Mouse (Mus musculus) ES-E14 (cell line): ENCODE results near the gene Slc2a12.

Experiments used
- CHD2 ChIP-seq: IDR thresholded peaks from 2 replicates; pipeline ENCODE4 v1.6.1; 2014; ENCODE audit warnings: mild to moderate bottlenecking, low read depth, low read length, inconsistent platforms
- MAFK ChIP-seq: IDR thresholded peaks from 2 replicates; pipeline ENCODE4 v1.6.1; 2014; ENCODE audit warnings: mild to moderate bottlenecking, low read depth, low read length, inconsistent platforms; ENCODE audit not compliant: insufficient read depth
- ZC3H11A ChIP-seq: IDR thresholded peaks from 2 replicates; pipeline ENCODE4 v1.6.1; 2012; ENCODE audit warnings: low read depth, mild to moderate bottlenecking, inconsistent platforms, low read length, borderline replicate concordance

GRCm38 (mm10) chr10:22631956-22632355 is 12.9 kb upstream of the Slc2a12 start:
- TF ChIP-seq ZC3H11A (no peak), MAFK (no peak), CHD2 (no peak)
